Mouse (Mus musculus) embryo, embryonic 11.5 days (tissue): ENCODE measurements around the gene Hist1h1c.
"Not testable (repeated sequence)": the region's sequence is repeated elsewhere in the genome, so short reads cannot be mapped to it uniquely, and the experiment has no call there.

ENCODE experiments used
- DNase-seq: peaks from one replicate; pipeline ENCODE4 v3.0.0-alpha.2; 2012; ENCODE audit warnings: low read depth, low spot score

Hist1h1c gene

DNA sequence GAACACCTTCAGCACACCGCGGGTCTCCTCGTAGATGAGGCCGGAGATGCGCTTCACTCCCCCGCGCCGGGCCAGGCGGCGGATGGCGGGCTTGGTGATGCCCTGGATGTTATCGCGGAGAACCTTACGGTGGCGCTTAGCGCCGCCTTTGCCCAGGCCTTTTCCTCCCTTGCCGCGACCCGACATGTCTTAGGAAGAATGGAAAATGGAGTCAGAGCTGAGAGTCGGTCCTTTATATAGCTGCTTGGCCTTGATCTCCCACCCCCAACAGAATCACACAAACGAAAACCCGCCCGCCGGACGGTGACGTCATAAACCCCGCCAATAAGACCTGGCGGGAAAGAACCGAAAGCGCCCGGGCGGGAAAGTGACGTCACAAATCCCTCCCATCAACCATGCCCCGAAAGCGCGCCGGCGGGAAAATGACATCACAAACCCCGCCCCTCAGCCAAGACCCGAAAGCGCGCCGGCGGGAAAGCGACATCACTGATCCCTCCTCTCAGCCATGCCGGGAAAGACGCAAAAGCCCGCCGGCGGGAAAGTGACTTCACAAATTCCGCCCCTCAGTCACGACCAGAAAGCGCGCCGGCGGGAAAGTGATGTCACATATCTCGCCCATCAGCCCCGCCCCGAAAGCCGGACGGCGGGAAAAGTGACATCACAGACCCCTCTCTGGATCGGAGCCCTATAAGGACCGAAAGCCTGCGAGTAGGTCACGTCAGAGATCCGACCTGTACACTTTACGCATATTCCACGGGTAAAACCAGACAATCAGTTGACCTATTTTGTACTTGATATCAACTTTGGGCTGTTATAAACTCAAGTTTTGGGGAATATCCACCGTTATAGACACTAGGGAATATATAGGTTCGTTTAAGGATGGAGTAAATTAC, 22.6 kb downstream of the Hist1h1c start, which contains the start of gene Hist1h4a:
Hist1h4a (minus strand) TSS at position 259 of the 893 bp plus-strand sequence.
- peak; percentile 96 for DNase-seq

DNA sequence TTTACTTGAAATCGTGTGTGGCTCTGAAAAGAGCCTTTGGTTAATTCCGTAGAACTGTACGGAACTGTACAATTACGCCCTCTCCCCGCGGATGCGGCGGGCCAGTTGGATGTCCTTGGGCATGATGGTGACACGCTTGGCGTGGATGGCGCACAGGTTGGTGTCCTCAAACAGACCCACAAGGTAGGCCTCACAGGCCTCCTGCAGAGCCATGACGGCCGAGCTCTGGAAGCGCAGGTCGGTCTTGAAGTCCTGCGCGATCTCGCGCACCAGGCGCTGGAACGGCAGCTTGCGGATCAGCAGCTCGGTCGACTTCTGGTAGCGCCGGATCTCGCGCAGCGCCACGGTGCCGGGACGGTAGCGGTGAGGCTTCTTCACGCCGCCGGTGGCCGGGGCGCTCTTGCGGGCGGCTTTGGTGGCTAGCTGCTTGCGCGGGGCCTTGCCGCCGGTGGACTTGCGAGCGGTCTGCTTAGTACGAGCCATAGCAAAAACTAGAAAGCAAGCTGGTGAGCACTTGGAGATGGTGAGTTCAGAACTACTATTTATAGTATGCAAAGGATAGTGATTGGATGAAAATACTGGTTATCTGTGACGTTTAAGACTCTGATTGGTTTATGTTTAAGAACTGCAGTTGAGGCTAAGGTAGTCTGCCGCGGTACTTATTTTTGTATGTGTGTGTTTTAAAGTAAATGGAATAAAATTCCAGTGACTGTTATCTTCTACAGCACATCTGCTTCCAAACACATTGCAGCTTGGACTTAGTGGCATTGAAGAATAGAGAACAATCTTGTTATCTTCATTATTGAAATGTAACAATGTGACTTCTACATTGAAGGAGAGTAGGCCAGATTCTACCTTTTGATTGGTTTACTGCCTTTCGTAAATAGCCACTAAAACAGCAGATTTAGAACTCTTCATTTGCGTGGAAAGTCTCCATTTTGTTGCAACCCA, 23.5 kb downstream of the Hist1h1c start, which contains the start of gene Hist1h3a:
Hist1h3a (minus strand) TSS at position 516 of the 951 bp plus-strand sequence.
- peak; percentile 79 for DNase-seq

DNA sequence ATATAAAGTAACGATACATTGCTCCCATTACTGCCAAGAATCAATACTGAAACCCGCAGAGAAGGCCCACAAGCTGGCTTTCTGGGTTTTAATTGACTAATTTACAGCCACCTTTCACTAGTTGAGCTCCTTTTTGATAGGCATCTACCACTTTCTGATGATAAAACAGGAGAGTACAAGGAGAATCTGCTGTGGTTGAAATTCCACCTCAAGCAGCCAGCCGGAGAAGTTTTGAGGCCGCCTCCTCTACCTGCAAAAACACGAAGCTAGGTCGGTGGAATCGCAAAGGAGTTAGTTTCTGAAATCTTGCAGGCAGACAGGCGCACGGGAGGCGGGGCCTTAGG, 24.6 kb downstream of the Hist1h1c start:
- DNase-seq = no peak

DNA sequence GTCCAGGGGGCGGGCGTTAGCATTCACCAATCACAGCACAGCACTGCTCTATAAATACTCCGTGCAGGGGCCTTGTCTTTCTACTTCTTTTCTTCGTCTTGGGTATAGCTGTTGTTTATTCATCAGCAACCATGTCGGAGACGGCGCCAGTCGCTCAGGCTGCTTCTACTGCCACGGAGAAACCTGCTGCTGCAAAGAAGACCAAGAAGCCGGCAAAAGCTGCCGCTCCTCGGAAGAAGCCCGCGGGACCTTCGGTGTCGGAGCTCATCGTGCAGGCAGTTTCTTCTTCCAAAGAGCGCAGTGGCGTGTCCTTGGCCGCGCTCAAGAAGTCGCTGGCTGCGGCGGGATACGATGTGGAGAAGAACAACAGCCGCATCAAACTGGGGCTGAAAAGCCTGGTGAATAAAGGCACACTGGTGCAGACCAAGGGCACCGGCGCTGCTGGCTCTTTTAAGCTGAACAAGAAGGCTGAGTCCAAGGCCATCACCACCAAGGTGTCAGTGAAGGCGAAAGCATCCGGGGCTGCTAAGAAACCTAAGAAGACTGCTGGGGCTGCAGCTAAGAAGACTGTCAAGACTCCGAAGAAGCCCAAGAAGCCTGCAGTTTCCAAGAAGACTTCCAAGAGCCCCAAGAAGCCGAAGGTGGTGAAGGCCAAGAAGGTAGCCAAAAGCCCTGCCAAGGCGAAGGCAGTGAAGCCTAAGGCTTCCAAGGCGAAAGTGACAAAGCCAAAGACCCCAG, 25.1 kb downstream of the Hist1h1c start, which contains the start of gene Hist1h1a:
Hist1h1a (plus strand) TSS at position 81 of the 738 bp plus-strand sequence.
- peak; percentile 86 for DNase-seq

DNA sequence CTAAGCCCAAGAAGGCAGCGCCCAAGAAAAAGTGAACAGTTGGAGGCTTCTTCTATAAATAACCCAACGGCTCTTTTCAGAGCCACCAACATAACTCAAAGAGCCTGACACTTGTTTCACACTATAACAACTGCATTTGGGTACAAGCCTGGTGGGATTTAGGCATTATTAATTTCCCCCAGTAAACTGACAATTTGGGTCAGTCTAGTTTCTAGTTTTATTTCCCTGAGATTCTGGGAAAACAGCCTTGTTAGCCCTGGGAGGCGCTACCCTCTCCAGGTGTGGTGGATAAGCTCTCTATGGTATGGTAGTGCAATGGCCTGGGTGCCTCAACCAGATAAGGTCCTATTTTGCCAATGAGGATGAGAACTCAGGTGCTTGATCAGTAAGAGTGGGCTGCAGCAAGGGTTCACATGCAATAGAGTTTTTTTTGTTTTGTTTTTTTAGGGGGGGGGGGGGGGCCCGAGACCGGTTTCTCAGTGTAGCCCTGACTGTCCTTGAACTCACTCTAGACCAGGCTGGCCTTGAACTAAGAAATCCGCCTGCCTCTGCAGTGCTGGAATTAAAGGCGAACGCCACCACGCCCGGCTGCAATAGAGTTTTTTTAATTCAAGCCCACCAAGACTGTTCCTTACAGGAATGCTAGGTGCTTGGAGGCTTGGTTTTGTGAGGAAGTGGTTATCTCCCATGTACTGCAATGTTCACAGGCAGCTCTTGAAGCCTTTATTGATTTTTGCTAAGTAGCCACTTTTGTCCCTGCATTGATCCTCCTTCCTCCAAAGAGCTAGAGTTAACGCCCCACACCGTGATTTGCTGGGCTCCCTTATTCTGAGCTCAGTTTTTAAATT, 25.9 kb downstream of the Hist1h1c start:
- DNase-seq = no peak

DNA sequence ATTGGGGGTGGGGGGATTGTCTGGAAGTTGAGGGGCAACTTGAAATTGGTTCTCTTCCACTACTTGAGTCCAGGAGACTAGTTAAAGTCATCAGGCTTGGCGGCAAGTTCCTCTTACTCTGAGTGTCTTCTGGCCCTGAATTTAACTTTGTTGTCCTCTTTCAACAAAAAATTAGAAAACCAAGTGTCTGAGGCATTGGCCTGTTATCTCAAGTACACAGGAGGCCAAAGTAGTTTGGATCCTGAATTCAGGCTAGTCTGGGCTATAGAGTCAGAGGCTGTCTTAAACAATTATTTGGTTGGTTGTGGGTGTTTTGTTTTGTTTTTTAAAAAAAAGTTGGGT, 26.5 kb downstream of the Hist1h1c start:
- DNase-seq = no peak

DNA sequence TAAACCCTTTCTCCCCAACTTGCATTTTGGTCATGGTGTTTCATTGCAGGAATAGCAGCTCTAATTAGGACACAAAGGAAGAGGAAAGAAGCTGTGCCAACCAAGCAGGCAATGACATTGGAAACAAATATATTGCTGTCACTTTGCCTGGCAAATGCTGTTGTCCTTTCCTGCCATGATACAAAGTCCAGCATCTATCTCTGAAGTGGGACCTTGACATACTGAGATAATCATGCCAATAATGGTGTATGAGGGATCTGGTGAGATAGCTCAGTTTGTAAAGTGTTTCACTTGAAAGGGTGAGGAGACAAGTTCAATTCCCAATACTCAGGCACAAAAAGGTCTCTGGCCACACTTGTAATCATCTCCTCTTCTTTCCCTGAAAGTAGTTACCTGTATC, 28.2 kb downstream of the Hist1h1c start:
- DNase-seq = no peak

DNA sequence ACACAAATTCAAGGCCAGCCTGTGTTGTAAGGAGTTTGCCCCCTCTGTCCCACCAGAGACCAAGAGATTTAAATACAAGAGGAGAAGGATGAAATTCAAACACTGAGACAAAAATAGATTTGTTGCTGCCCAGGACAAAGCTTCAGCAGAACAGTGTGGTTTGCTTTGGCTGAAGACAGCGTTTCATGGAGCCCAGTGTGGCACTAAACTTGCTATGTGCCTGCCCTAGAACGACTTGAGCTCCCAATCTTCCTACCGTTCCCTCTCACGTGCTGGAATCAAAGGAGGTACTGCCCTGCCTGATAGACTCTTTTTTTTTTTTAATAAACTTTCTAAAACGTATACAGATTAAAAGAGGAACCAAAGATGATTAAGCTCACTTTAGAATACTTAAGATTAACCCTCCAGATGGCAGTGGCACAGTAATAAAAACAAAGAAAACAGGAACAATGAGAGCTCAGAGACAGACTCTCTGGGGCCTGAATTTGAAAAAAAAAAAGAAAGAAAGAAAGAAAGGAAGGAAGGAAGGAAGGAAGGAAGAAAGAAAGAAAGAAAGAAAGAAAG, 30.3 kb downstream of the Hist1h1c start:
- no peak for DNase-seq

DNA sequence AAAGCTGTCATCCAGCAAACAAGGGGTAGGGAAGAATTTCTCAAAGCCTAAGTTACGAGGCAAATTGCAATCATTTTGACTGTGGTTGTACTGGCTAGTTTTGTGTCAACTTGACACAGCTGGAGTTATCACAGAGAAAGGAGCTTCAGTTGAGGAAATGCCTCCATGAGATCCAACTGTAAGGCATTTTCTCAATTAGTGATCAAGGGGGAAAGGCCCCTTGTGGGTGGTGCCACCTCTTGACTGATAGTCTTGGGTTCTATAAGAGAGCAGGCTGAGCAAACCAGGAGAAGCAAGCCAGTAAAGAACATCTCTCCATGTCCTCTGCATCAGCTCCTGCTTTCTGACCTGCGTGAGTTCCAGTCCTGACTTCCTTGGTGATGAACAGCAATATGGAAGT, 31.0 kb downstream of the Hist1h1c start, which contains the start of gene Trim38:
Trim38 (plus strand) TSS at position 301 of the 400 bp plus-strand sequence.
- DNase-seq = not testable (repeated sequence)

DNA sequence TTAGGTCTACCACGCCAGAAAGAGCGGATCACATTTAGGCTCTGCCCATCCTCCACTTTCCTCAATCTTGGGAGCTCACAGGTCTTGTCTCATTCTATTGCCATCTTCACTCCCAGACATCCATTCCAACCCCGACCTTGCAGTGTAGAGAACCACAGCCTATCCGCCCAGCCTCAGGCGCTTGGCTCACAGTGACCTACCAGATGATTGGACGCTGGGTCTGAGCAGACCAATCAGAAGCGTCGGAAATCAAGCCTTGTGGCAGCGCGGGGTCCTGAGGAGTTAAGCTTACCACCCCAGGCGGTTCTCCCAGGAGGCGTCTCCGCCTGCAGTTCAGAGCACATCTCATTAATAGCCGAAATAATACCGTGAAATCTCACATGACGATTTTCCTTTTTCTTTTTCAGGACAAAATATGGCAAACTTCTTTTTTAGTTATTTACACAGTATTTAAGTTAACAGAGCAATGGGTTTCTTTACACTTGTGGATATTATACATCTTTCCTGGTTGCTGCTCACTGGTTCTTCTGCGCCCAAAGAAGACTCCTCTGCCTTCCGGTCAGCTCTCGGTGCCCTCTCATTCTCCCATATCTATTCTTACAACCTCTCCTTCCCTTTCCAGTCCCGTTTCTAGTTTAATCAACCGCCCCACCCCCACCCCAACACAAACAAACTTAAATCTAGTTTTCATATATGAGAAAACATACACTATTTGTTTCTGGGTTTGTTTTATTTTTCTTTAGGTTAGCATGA, 34.1 kb downstream of the Hist1h1c start:
- peak; percentile 57 for DNase-seq

DNA sequence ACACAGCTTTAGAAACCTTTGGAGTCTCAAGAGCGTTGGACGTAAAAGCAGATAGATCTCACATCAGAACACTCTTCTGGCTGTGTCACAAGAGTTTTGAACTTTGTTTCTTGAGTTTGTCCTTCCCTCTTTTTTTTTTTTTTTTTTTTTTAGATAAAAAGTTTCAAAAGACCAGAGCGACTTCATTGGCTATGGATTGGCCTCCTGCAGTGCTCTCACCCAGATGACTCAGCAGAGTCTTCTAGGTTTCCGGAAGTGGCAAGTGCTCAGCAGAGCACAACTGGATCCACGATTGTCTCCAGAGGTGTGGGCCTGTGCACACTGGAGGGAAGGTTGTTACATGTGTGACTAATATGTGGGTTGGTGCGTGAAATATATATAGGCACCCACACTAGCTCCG, 39.7 kb downstream of the Hist1h1c start:
- DNase-seq = no peak

DNA sequence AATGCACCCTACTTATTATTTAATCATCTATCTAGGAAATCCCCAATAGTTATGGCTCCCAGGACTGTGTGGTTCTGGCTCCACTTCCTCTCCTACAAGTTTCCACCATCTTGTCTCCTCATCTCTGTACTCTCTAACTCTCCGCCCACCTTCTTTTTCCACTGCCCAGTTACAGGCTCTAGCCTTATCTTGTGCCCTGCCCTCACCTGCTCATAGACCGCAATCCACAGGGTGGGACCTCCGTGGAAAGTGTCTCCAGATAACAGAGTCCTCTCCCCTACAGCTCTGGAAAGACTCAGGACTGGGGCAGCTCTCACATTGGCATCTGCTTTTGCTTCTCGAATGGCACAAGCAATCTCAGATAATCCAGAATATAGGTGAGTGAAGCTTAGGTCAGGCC, 40.4 kb downstream of the Hist1h1c start:
- no peak for DNase-seq
